Mouse (Mus musculus): Measurements from ENCODE around the gene Gm17067.
"Not testable (repeated sequence)": the region's sequence is repeated elsewhere in the genome, so short reads cannot be mapped to it uniquely, and the experiment has no call there.

Gene Gm17067

DNA sequence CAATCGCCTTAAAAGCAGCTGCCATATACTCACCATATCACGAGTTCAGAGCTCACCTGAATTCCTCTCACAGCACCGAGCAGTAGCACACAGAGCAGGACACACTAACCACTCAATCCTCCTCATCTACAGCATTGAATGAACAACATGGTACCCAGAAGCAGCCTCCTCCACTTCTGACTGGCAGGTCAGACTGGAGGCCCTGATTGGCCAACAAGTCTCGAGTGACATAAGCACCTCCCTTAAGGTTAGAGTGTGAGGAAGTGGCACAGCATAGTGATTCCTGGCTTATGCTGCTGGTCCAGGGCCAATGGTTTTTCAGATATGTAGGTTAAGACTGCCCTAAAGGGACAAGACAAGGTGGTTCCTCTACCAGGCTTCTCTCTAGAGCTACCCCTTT lies at the start of gene Gm17067:
TSS of gene Gm17067 (minus strand) at position 101 of the 400 bp plus-strand sequence.
- DNase-seq (ENCODE audit: inconsistent age in 2 of 2, low spot score in 1 of 2): not testable (repeated sequence)

DNA sequence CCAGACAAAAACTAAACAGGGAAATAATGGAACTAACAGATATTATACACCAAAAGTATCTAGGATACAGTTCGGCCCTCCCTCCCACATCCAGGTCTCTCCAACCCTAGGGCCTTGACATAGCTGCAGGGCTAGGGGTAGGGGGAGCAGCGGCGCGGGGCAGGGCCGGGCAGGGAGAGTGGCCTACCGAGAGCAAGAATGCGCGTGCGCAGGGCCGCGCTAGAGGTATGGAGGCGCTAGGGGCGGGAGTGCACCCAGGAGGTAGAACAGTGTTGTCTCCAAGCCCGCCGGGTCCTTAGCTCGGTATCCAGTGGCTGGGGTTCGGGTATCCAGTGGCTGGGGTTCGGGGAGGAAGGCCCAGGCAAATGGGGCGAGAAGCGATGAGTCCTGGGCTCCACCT lies 23.0 kb upstream of the Gm17067 start:
- DNase-seq (ENCODE audit: inconsistent age in 2 of 2, low spot score in 1 of 2): no peak

- DNase-seq (ENCODE audit: inconsistent age in 2 of 2, low spot score in 1 of 2): no peak
Measured at GRCm38 (mm10) chr7:42738536-42739210, 11.9 kb upstream of the Gm17067 start.

DNA sequence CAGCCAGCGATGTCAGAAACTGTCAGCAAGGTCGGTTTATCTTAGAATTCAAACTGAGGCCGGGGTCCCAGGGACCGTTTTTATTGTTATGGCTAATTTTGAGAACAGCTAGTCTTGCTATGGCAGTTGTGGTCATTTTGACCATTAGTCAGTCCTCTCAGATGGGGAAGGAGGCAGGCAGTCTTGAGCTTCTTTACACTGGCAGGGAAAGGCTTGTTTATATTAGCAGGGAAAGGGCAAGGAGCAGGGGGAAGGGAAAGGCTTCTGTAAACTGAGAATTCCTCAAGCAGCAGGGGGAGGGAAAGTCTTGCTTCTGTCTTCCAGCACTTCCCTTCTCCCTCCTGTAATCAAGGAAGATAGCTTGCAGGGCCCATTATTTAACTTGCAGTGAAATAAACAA lies 33.6 kb downstream of the Gm17067 start:
- peak; percentile 20 to 73 for DNase-seq (ENCODE audit: inconsistent age in 2 of 2, low spot score in 1 of 2)

DNA sequence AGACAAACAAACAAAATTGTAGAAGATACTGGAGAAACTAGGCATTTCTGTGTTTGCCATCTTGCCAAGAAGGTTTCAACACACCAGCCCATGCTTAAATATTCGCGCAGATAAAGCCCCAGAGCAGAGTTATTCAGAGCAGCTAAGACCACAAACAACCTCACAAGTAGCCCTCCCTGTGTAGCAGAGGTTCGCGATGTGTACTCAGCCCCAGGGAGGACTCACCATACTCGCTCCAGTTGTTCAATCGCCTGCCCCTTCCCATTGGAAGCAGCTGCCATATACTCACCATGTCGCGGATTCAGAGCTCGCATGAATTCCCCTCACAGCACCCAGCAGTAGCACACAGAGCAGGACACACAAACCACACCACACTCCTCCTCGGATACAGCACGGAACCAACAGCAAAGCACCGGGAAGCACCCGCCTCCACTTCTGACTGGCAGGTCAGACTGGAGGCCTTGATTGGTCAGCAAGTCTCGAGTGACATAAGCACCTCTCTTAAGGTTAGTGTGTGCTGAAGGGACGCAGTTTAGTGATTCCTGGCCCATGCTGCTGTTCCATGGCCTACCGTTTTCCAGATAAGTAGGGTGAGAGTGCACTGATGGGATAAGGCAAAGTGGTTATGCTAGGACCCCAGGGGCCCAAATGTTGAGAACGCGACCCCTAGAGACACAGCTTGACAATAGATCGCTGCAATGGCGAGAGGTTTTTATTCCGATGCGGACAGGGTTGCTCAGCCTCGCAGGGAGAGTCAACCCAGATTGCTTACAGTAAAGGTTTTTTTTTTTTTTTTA lies 34.3 kb downstream of the Gm17067 start, which contains the start of gene Zfp975:
TSS of gene Zfp975 (minus strand) at position 381 of the 797 bp plus-strand sequence.
- peak; percentile 88 to 96 for DNase-seq (ENCODE audit: inconsistent age in 2 of 2, low spot score in 1 of 2)

GRCm38 (mm10) chr7:42680081-42680480 lies 46.7 kb downstream of the Gm17067 start:
- DNase-seq (ENCODE audit: inconsistent age in 2 of 2, low spot score in 1 of 2): not testable (repeated sequence)

- DNase-seq (ENCODE audit: inconsistent age in 2 of 2, low spot score in 1 of 2): not testable (repeated sequence)
Measured at GRCm38 (mm10) chr7:42679646-42680045, 47.2 kb downstream of the Gm17067 start.

- DNase-seq (ENCODE audit: inconsistent age in 2 of 2, low spot score in 1 of 2): peak in 1 of 2 experiments; percentile 24
Measured at GRCm38 (mm10) chr7:42660140-42660539, 66.7 kb downstream of the Gm17067 start.

Measured in adrenal gland, adult (tissue).